14 mouse cellular contexts compared by ENCODE assay signal in genomic region chr1:43462666-43463065, GRCm38 (mm10). TPM values are rescaled to one million over a fixed set of nuclear protein-coding genes. Genes with fewer than 3 reads are reported as not detected.
DNase-seq lines count a peak whose midpoint lies in the region; ATAC-seq and TF ChIP-seq lines count a peak whose summit lies in the region.
"Had no signal": no experiment of that assay in that cellular context is flagged by ENCODE, and none has a peak within 500 bp of the region (broad histone marks: within the 10 kb centered on the region; RNA-seq: fewer than 3 reads in every experiment).

No protein-coding gene starts in this region.

- no peak for TF ChIP-seq CTCF in lung, adult 2 months (IDR thresholded peaks at IDR 0.05; ENCODE audit: insufficient read depth, low read length)
- no peak for TF ChIP-seq CTCF in hindbrain, postnatal 0 days (IDR thresholded peaks at IDR 0.05; ENCODE audit: low read depth)
- TF ChIP-seq CTCF in layer of hippocampus, adult 2 months (conservative IDR thresholded peaks at IDR 0.05) = no peak

- no peaks in the 10 kb centered on the region for H3K9me3 ChIP-seq in hindbrain, postnatal 0 days (ENCODE audit: low read length)
- H3K9me3 ChIP-seq: forebrain, embryonic 10.5 days had no signal

- H3K27ac ChIP-seq in hindbrain, postnatal 0 days = no peak overlapping the region
- no peak overlapping the region for H3K27ac ChIP-seq in layer of hippocampus, adult 2 months
- H3K27ac ChIP-seq: forebrain, embryonic 10.5 days; heart, adult 2 months; kidney, postnatal 0 days had no signal

- peak; percentile 21 to 23 for DNase-seq in adrenal gland, postnatal 36 days
- no peak for DNase-seq in adrenal gland, adult 18-20 months (ENCODE audit: low spot score in 2 of 2)
- DNase-seq in lung, postnatal 10 days = peak; percentile 54
- DNase-seq in lung, adult 2 months = no peak
- DNase-seq in gastrocnemius, postnatal 36 days = peak; percentile 61 to 77
- no peak for DNase-seq in spleen, adult 18-20 months
- DNase-seq in hindbrain, postnatal 0 days (ENCODE audit: low spot score) = no peak
- no peak for DNase-seq in layer of hippocampus, adult 2 months (ENCODE audit: low spot score in 2 of 2)
- DNase-seq: adrenal gland, adult 8-10 months; cerebellum, adult 11 months; layer of hippocampus, postnatal 36 days had no signal

- H3K27me3 ChIP-seq in hindbrain, postnatal 0 days (ENCODE audit: insufficient read depth, low read length) = no peaks in the 10 kb centered on the region

- H3K4me1 ChIP-seq in lung, adult 2 months (ENCODE audit: control insufficient read depth, insufficient read depth, low read length) = peaks cover 14% of the 10 kb centered on the region
- peaks cover 5% of the 10 kb centered on the region; the same call in 1 of the 2 replicates for H3K4me1 ChIP-seq in hindbrain, postnatal 0 days (ENCODE audit: insufficient read depth, low read length)
- H3K4me1 ChIP-seq: forebrain, embryonic 10.5 days had no signal

- WGBS in lung, adult 2 months = 35% methylated on average over 4 of the region's 4 CpGs
- WGBS in hindbrain, postnatal 0 days = 59% methylated on average over 4 of the region's 4 CpGs

- intact Hi-C loops in gastrocnemius, postnatal 36 days (cut with DNase I) = no loop called here

- TF ChIP-seq POLR2A in lung, adult 2 months (IDR thresholded peaks at IDR 0.05; ENCODE audit: borderline replicate concordance, extremely low read depth, low read depth, low read length) = no peak

- no peak for ATAC-seq in hindbrain, postnatal 0 days

- no peak overlapping the region for H3K4me3 ChIP-seq in lung, adult 2 months (replicated peaks; ENCODE audit: extremely low read depth, low read depth, low read length)
- no peak overlapping the region for H3K4me3 ChIP-seq in hindbrain, postnatal 0 days (ENCODE audit: low read length)
- H3K4me3 ChIP-seq in layer of hippocampus, adult 2 months = no peak overlapping the region
- H3K4me3 ChIP-seq: forebrain, embryonic 10.5 days; heart, adult 2 months had no signal

- no peak overlapping the region for H3K9ac ChIP-seq in hindbrain, postnatal 0 days (replicated peaks; ENCODE audit: low read length)

- H3K36me3 ChIP-seq in hindbrain, postnatal 0 days (ENCODE audit: insufficient read depth, low read length) = no peaks in the 10 kb centered on the region

- H3K4me2 ChIP-seq in hindbrain, postnatal 0 days (ENCODE audit: low read depth, low read length) = no peak overlapping the region

RNA-seq across cellular contexts. Expression of gene Nck2, which starts 18.3 kb away (rescaled TPM):
- total RNA-seq in adrenal gland, postnatal 36 days (2021) = 10 to 100 TPM; 29.7 to 32.9 TPM
- 10 to 100 TPM; 28.6 to 30.8 TPM for total RNA-seq in adrenal gland, adult 18-20 months (2021)
- polyA plus RNA-seq in lung, adult 2 months (2012; rRNA removed) = 39.1 and 43.4 TPM in 2 replicates
- total RNA-seq in gastrocnemius, postnatal 36 days (2021) = 10 to 100 TPM; 16.9 to 18.0 TPM
- total RNA-seq in hindbrain, postnatal 0 days (2014; rRNA removed) = 65.1 and 65.6 TPM in 2 replicates
- 28.9 and 32.2 TPM in 2 replicates for polyA plus RNA-seq in hindbrain, postnatal 0 days (2015; fragmentation: Nextera tagmentation; extraction: Ambion mirVana)
- 10 to 100 TPM; 55.6 to 56.3 TPM for total RNA-seq in layer of hippocampus, adult 2 months (2021)

Comparison
In these comparisons a context has a peak if more than half of its experiments do, and no peak if none do; other contexts are left out.
1. DNase-seq: peak in adrenal gland, postnatal 36 days (2 of 2), lung, postnatal 10 days (single experiment) and gastrocnemius, postnatal 36 days (2 of 2); none in adrenal gland, adult 18-20 months (0 of 2), lung, adult 2 months (single experiment), spleen, adult 18-20 months (0 of 2), hindbrain, postnatal 0 days (single experiment) and layer of hippocampus, adult 2 months (0 of 2).